13 mouse cellular contexts compared by ENCODE assay signal in genomic region chr11:67608114-67608683, GRCm38 (mm10).
DNase-seq lines count a peak whose midpoint lies in the region; ATAC-seq and TF ChIP-seq lines count a peak whose summit lies in the region.
"Had no signal": no experiment of that assay in that cellular context is flagged by ENCODE, and none has a peak within 500 bp of the region (broad histone marks: within the 10 kb centered on the region; RNA-seq: fewer than 3 reads in every experiment).

No protein-coding gene starts in this region.

- H3K4me3 ChIP-seq in liver, postnatal 0 days (ENCODE audit: low read depth, low read length) = no peak overlapping the region
- H3K4me3 ChIP-seq in macrophage (ENCODE audit: inconsistent target) = no peak overlapping the region
- H3K4me3 ChIP-seq in forebrain, embryonic 13.5 days = no peak overlapping the region
- H3K4me3 ChIP-seq: midbrain, embryonic 10.5 days had no signal

- TF ChIP-seq EP300 in liver, postnatal 0 days (IDR thresholded peaks at IDR 0.05; ENCODE audit: low read depth) = no peak

- H3K27ac ChIP-seq in liver, postnatal 0 days (ENCODE audit: low read depth) = no peak overlapping the region
- peak overlapping the region; percentile 37 for H3K27ac ChIP-seq in macrophage
- no peak overlapping the region for H3K27ac ChIP-seq in forebrain, embryonic 13.5 days
- H3K27ac ChIP-seq: midbrain, embryonic 10.5 days had no signal

- H3K4me2 ChIP-seq in liver, postnatal 0 days (ENCODE audit: low read depth, low read length) = no peak overlapping the region
- no peak overlapping the region for H3K4me2 ChIP-seq in forebrain, embryonic 13.5 days
- H3K4me2 ChIP-seq: liver, embryonic 11.5 days had no signal

- TF ChIP-seq CTCF in liver, postnatal 0 days (IDR thresholded peaks at IDR 0.05; ENCODE audit: low read depth) = peak; percentile 14; the same call in 1 of the 2 replicates

- no peak for ATAC-seq in liver, postnatal 0 days
- ATAC-seq in granulocyte monocyte progenitor cell, adult 5-6 weeks (replicated peaks; ENCODE audit: poor library complexity, severe bottlenecking) = peak; percentile 63
- ATAC-seq in forebrain, embryonic 13.5 days = no peak

- H3K4me1 ChIP-seq in liver, postnatal 0 days (ENCODE audit: insufficient read depth) = no peaks in the 10 kb centered on the region
- peaks cover 13% of the 10 kb centered on the region for H3K4me1 ChIP-seq in forebrain, embryonic 13.5 days

- no peaks in the 10 kb centered on the region for H3K27me3 ChIP-seq in liver, postnatal 0 days (ENCODE audit: insufficient read depth, low read length)
- peaks cover 22% of the 10 kb centered on the region; the same call in 1 of the 2 replicates for H3K27me3 ChIP-seq in forebrain, embryonic 13.5 days

- H3K36me3 ChIP-seq in liver, postnatal 0 days (replicated peaks; ENCODE audit: insufficient read depth, low read length) = no peaks in the 10 kb centered on the region
- peaks cover 27% of the 10 kb centered on the region for H3K36me3 ChIP-seq in macrophage (ENCODE audit: inconsistent target)
- H3K36me3 ChIP-seq in forebrain, embryonic 13.5 days (ENCODE audit: poor library complexity, severe bottlenecking) = no peaks in the 10 kb centered on the region
- H3K36me3 ChIP-seq: midbrain, embryonic 10.5 days had no signal

- H3K79me2 ChIP-seq in macrophage (ENCODE audit: inconsistent target) = peaks cover 78% of the 10 kb centered on the region

- no peak for DNase-seq in liver, postnatal 0 days
- DNase-seq in liver = no peak
- DNase-seq in thymus, postnatal 25 days = peak; percentile 9
- no peak for DNase-seq in gastrocnemius, adult 18-20 months (ENCODE audit: low spot score)
- DNase-seq: adrenal gland, postnatal 36 days; embryo, embryonic 11 days; heart, postnatal 10 days; kidney, adult 9 months had no signal

- WGBS in liver, postnatal 0 days (ENCODE audit: insufficient replicate concordance) = 50% methylated on average over 10 of the region's 10 CpGs
- 29% methylated on average over 8 of the region's 10 CpGs for WGBS in macrophage (ENCODE audit: missing documents)
- WGBS in forebrain, embryonic 13.5 days = 77% methylated on average over 10 of the region's 10 CpGs

- H3K9me3 ChIP-seq in liver, postnatal 0 days (ENCODE audit: low read length) = no peaks in the 10 kb centered on the region
- no peaks in the 10 kb centered on the region for H3K9me3 ChIP-seq in forebrain, embryonic 13.5 days (replicated peaks)
- H3K9me3 ChIP-seq: midbrain, embryonic 10.5 days had no signal

- H3K9ac ChIP-seq in liver, postnatal 0 days (replicated peaks) = no peak overlapping the region
- no peak overlapping the region for H3K9ac ChIP-seq in forebrain, embryonic 13.5 days
